Mouse (Mus musculus) midbrain, embryonic 11.5 days (tissue): Measurements from ENCODE around the gene Tnn. TPM values are rescaled to one million over a fixed set of nuclear protein-coding genes. Genes with fewer than 3 reads are reported as not detected.

Source experiments
- ATAC-seq: fragments of 200-750 bp; cut with Nextera tagmentation; 2 replicates; pipeline ENCODE4 v1.8.0; 2017; ENCODE audit warnings: moderate TSS enrichment, moderate library complexity; ENCODE audit not compliant: low FRiP score
- DNase-seq: peaks from one replicate; pipeline ENCODE4 v3.0.0; 2015; ENCODE audit warnings: low spot score; ENCODE audit errors: missing footprints
- H3K27ac ChIP-seq: fragments of 300-500 bp; sonication (generic); 2 replicates; pipeline ENCODE4 v1.5.1; 2014; ENCODE audit warnings: low read depth, low read length
- H3K27me3 ChIP-seq: fragments of 300-500 bp; sonication (generic); 2 replicates; pipeline ENCODE4 v1.6.1; 2014; ENCODE audit warnings: mild to moderate bottlenecking, low read length, moderate library complexity, mixed read lengths; ENCODE audit not compliant: control insufficient read depth, insufficient read depth
- H3K36me3 ChIP-seq: fragments of 300-500 bp; sonication (generic); 2 replicates; pipeline ENCODE4 v1.6.1; 2014; ENCODE audit warnings: mild to moderate bottlenecking, low read length, moderate library complexity, mixed read lengths; ENCODE audit not compliant: control insufficient read depth, insufficient read depth
- H3K4me1 ChIP-seq: fragments of 300-500 bp; sonication (generic); 2 replicates; pipeline ENCODE4 v1.6.1; 2014; ENCODE audit warnings: low read length; ENCODE audit not compliant: control insufficient read depth, insufficient read depth
- H3K4me2 ChIP-seq: fragments of 300-500 bp; sonication (generic); 2 replicates; pipeline ENCODE4 v1.6.1; 2014; ENCODE audit warnings: mild to moderate bottlenecking, moderate library complexity
- H3K4me3 ChIP-seq: fragments of 300-500 bp; sonication (generic); 2 replicates; pipeline ENCODE4 v1.5.1; 2014; ENCODE audit warnings: low read depth, low read length
- H3K9ac ChIP-seq: fragments of 300-500 bp; sonication (generic); 2 replicates; pipeline ENCODE4 v1.6.1; 2014; ENCODE audit warnings: low read length
- H3K9me3 ChIP-seq: fragments of 300-500 bp; sonication (generic); 2 replicates; pipeline ENCODE4 v1.6.1; 2016; ENCODE audit warnings: low read length; ENCODE audit not compliant: control insufficient read depth
- whole genome bisulfite sequencing: fragments of 180-500 bp; shearing (Covaris S2); extraction: QIAGEN DNeasy Blood & Tissue Kit; methylation state at CpG from one replicate; pipeline ENCODE4 v1.1.7; 2014; 5-methylcytosine and 5-hydroxymethylcytosine counted together
- polyA plus RNA-seq: library from polyadenylated mRNA; unstranded; fragments of >200 nt; fragmentation: Nextera tagmentation; extraction: Ambion mirVana; gene quantifications from 2 replicates; pipeline ENCODE4 v1.2.1, GENCODE M21; 2014

Gene Tnn
- polyA plus RNA-seq, 1 experiment from 2014 or later, result not detected

- Histone ChIP-seq H3K36me3 (no peaks in the 10 kb centered on the region), H3K9me3 (no peaks in the 10 kb centered on the region), H3K4me1 (no peaks in the 10 kb centered on the region), H3K4me3 (no peak overlapping the region), H3K27me3 (no peaks in the 10 kb centered on the region), H3K4me2 (no peak overlapping the region), H3K27ac (no peak overlapping the region), H3K9ac (no peak overlapping the region)
- no peak for ATAC-seq
- DNase-seq, result no peak
- WGBS, result 82% methylated on average over 7 of the region's 7 CpGs
These were observed 111.0 kb downstream of the Tnn start for GRCm38 (mm10) chr1:160042351-160042750.

GRCm38 (mm10) chr1:160041264-160041775 lies 112.1 kb downstream of the Tnn start:
- Histone ChIP-seq H3K9me3 (no peaks in the 10 kb centered on the region), H3K27ac (no peak overlapping the region), H3K4me1 (no peaks in the 10 kb centered on the region), H3K36me3 (no peaks in the 10 kb centered on the region), H3K4me2 (no peak overlapping the region), H3K4me3 (no peak overlapping the region), H3K27me3 (no peaks in the 10 kb centered on the region), H3K9ac (no peak overlapping the region)
- ATAC-seq, result no peak
- 96% methylated on average over 7 of the region's 7 CpGs for WGBS
- DNase-seq, result no peak

GRCm38 (mm10) chr1:160039951-160040645 lies 113.3 kb downstream of the Tnn start:
- Histone ChIP-seq H3K9me3 (no peaks in the 10 kb centered on the region), H3K27me3 (no peaks in the 10 kb centered on the region), H3K27ac (no peak overlapping the region), H3K36me3 (no peaks in the 10 kb centered on the region), H3K4me1 (no peaks in the 10 kb centered on the region), H3K4me2 (no peak overlapping the region), H3K4me3 (no peak overlapping the region), H3K9ac (no peak overlapping the region)
- WGBS, result 76% methylated on average over 7 of the region's 7 CpGs
- DNase-seq, result no peak
- ATAC-seq, result no peak

- no peak for ATAC-seq
- no peaks in the 10 kb centered on the region for H3K27me3 ChIP-seq
- no peak overlapping the region for H3K9ac ChIP-seq
- DNase-seq, result no peak
- H3K9me3 ChIP-seq, result no peaks in the 10 kb centered on the region
- H3K4me3 ChIP-seq, result no peak overlapping the region
- H3K4me1 ChIP-seq, result no peaks in the 10 kb centered on the region
- H3K36me3 ChIP-seq, result no peaks in the 10 kb centered on the region
- 89% methylated on average over 5 of the region's 5 CpGs for WGBS
- H3K27ac ChIP-seq, result no peak overlapping the region
- H3K4me2 ChIP-seq, result no peak overlapping the region
These were observed 116.3 kb downstream of the Tnn start for GRCm38 (mm10) chr1:160036996-160037521.

GRCm38 (mm10) chr1:160035561-160035960 lies 117.8 kb downstream of the Tnn start:
- H3K9ac ChIP-seq, result no peak overlapping the region
- WGBS, result 81% methylated on average over 3 of the region's 3 CpGs
- H3K36me3 ChIP-seq, result no peaks in the 10 kb centered on the region
- H3K9me3 ChIP-seq, result no peaks in the 10 kb centered on the region
- ATAC-seq (no peak), DNase-seq (no peak)
- no peak overlapping the region for H3K4me2 ChIP-seq
- H3K27me3 ChIP-seq, result no peaks in the 10 kb centered on the region
- no peak overlapping the region for H3K27ac ChIP-seq
- H3K4me1 ChIP-seq, result no peaks in the 10 kb centered on the region
- no peak overlapping the region for H3K4me3 ChIP-seq

Other genes with a start within 250 kb of the Tnn start
- 1.9 and 2.8 TPM in 2 replicates for gene 4930523C07Rik, start 109.2 kb downstream of the Tnn start, polyA plus RNA-seq
- 254 and 258 TPM in 2 replicates for gene Mrps14, start 41.6 kb upstream of the Tnn start, polyA plus RNA-seq
- 342 and 356 TPM in 2 replicates for gene Cacybp, start 59.3 kb upstream of the Tnn start, polyA plus RNA-seq